In genomic region chr13:41381806-41382546, GRCm38 (mm10) we compare ENCODE assay signal across 18 mouse cellular contexts.
DNase-seq lines count a peak whose midpoint lies in the region; ATAC-seq and TF ChIP-seq lines count a peak whose summit lies in the region.
"Had no signal": no experiment of that assay in that cellular context is flagged by ENCODE, and none has a peak within 500 bp of the region (broad histone marks: within the 10 kb centered on the region; RNA-seq: fewer than 3 reads in every experiment).

No protein-coding gene starts in this region.

- H3K4me1 ChIP-seq in bone marrow, adult 2 months (ENCODE audit: control insufficient read depth, insufficient read depth, low read length), result peaks cover 10% of the 10 kb centered on the region
- H3K4me1 ChIP-seq: heart, embryonic 13.5 days; hindbrain, embryonic 12.5 days had no signal

- ATAC-seq in megakaryocyte, adult 5-6 weeks (ENCODE audit: poor library complexity, severe bottlenecking), result peak; percentile 71
- ATAC-seq: forebrain, embryonic 14.5 days had no signal

- no peak for TF ChIP-seq CTCF in bone marrow, adult 2 months (IDR thresholded peaks at IDR 0.05; ENCODE audit: control insufficient read depth, insufficient read depth, low read length)
- TF ChIP-seq CTCF in layer of hippocampus, adult 2 months (conservative IDR thresholded peaks at IDR 0.05), result no peak

- peak overlapping the region; percentile 80 for H3K27ac ChIP-seq in bone marrow, adult 2 months (ENCODE audit: control insufficient read depth, insufficient read depth, low read depth, low read length, poor library complexity)
- H3K27ac ChIP-seq in layer of hippocampus, adult 2 months, result no peak overlapping the region
- H3K27ac ChIP-seq: gastrocnemius, adult 2 months; heart, embryonic 13.5 days; hindbrain, embryonic 12.5 days; limb, embryonic 12.5 days had no signal

- no peak for TF ChIP-seq POLR2A in bone marrow, adult 2 months (IDR thresholded peaks at IDR 0.05; ENCODE audit: borderline replicate concordance, control insufficient read depth, low read depth, low read length)

- WGBS in bone marrow, adult 2 months, result 30% methylated on average over 5 of the region's 5 CpGs

- intact Hi-C loops in heart, postnatal 10 days (cut with DNase I), result no loop called here
- intact Hi-C loops in left cerebral cortex, postnatal 14 days (cut with DNase I), result no loop called here

- peak overlapping the region; percentile 37 for H3K4me3 ChIP-seq in bone marrow, adult 2 months (replicated peaks; ENCODE audit: control insufficient read depth, low read depth, low read length)
- H3K4me3 ChIP-seq in layer of hippocampus, adult 2 months, result no peak overlapping the region
- H3K4me3 ChIP-seq: gastrocnemius, adult 2 months; heart, embryonic 13.5 days; hindbrain, embryonic 12.5 days; limb, embryonic 12.5 days; myocyte had no signal

- DNase-seq in heart, adult 11 months, result peak; percentile 80
- no peak for DNase-seq in heart, postnatal 10 days
- DNase-seq in thymus, postnatal 25 days, result peak; percentile 33
- no peak for DNase-seq in left cerebral cortex, postnatal 14 days (ENCODE audit: low spot score in 2 of 2)
- no peak for DNase-seq in urinary bladder, postnatal 36 days (ENCODE audit: low spot score in 2 of 2)
- DNase-seq in layer of hippocampus, adult 2 months (ENCODE audit: low spot score in 2 of 2), result no peak
- DNase-seq: adrenal gland, postnatal 36 days; gastrocnemius, adult 2 months; kidney, adult 8-10 months; lung, embryonic 14.5 days; right cerebral cortex, postnatal 4 days had no signal

Comparison
In these comparisons a context has a peak if more than half of its experiments do, and no peak if none do; other contexts are left out.
1. DNase-seq: peak in heart, adult 11 months (single experiment) and thymus, postnatal 25 days (single experiment); none in heart, postnatal 10 days (0 of 2), left cerebral cortex, postnatal 14 days (0 of 2), urinary bladder, postnatal 36 days (0 of 2) and layer of hippocampus, adult 2 months (0 of 2).